Mouse (Mus musculus): ENCODE measurements around the gene Fut7. TPM values are rescaled to one million over a fixed set of nuclear protein-coding genes. Genes with fewer than 3 reads are reported as not detected.

Gene Fut7
- total RNA-seq, 1 experiment from 2014 or later = 23.6 TPM

- no peak for ATAC-seq (replicated peaks in 1 of 2; ENCODE audit: insufficient read depth in 1 of 2, low FRiP score in 2 of 2, low TSS enrichment in 1 of 2, low read depth in 1 of 2, poor library complexity in 2 of 2, severe bottlenecking in 2 of 2)
These were observed 19.6 kb downstream of the Fut7 start for GRCm38 (mm10) chr2:25442682-25443081.

GRCm38 (mm10) chr2:25450853-25451647 is 28.0 kb downstream of the Fut7 start:
- ATAC-seq (replicated peaks in 1 of 2; ENCODE audit: insufficient read depth in 1 of 2, low FRiP score in 2 of 2, low TSS enrichment in 1 of 2, low read depth in 1 of 2, poor library complexity in 2 of 2, severe bottlenecking in 2 of 2) = peak; percentile 70 to 79

GRCm38 (mm10) chr2:25452951-25453350 is 29.9 kb downstream of the Fut7 start:
- no peak for ATAC-seq (replicated peaks in 1 of 2; ENCODE audit: insufficient read depth in 1 of 2, low FRiP score in 2 of 2, low TSS enrichment in 1 of 2, low read depth in 1 of 2, poor library complexity in 2 of 2, severe bottlenecking in 2 of 2)

- ATAC-seq (replicated peaks in 1 of 2; ENCODE audit: insufficient read depth in 1 of 2, low FRiP score in 2 of 2, low TSS enrichment in 1 of 2, low read depth in 1 of 2, poor library complexity in 2 of 2, severe bottlenecking in 2 of 2) = no peak
These were observed 33.3 kb downstream of the Fut7 start, which contains the start of gene Clic3 for GRCm38 (mm10) chr2:25456205-25456953. TSS of gene Clic3 (plus strand) at chr2:25456838.

- no peak for ATAC-seq (replicated peaks in 1 of 2; ENCODE audit: insufficient read depth in 1 of 2, low FRiP score in 2 of 2, low TSS enrichment in 1 of 2, low read depth in 1 of 2, poor library complexity in 2 of 2, severe bottlenecking in 2 of 2)
These were observed 34.2 kb downstream of the Fut7 start for GRCm38 (mm10) chr2:25457022-25457896.

- no peak for ATAC-seq (replicated peaks in 1 of 2; ENCODE audit: insufficient read depth in 1 of 2, low FRiP score in 2 of 2, low TSS enrichment in 1 of 2, low read depth in 1 of 2, poor library complexity in 2 of 2, severe bottlenecking in 2 of 2)
These were observed 35.8 kb downstream of the Fut7 start for GRCm38 (mm10) chr2:25458911-25459310.

GRCm38 (mm10) chr2:25460135-25460534 is 37.1 kb downstream of the Fut7 start:
- no peak; a peak in 1 of 4 replicates for ATAC-seq (replicated peaks in 1 of 2; ENCODE audit: insufficient read depth in 1 of 2, low FRiP score in 2 of 2, low TSS enrichment in 1 of 2, low read depth in 1 of 2, poor library complexity in 2 of 2, severe bottlenecking in 2 of 2)

GRCm38 (mm10) chr2:25460551-25461309 is 37.7 kb downstream of the Fut7 start, which contains the start of gene Paxx:
TSS of gene Paxx (minus strand) at chr2:25461094.
- peak; percentile 77 to 92 for ATAC-seq (replicated peaks in 1 of 2; ENCODE audit: insufficient read depth in 1 of 2, low FRiP score in 2 of 2, low TSS enrichment in 1 of 2, low read depth in 1 of 2, poor library complexity in 2 of 2, severe bottlenecking in 2 of 2)

- no peak for ATAC-seq (replicated peaks in 1 of 2; ENCODE audit: insufficient read depth in 1 of 2, low FRiP score in 2 of 2, low TSS enrichment in 1 of 2, low read depth in 1 of 2, poor library complexity in 2 of 2, severe bottlenecking in 2 of 2)
These were observed 38.3 kb downstream of the Fut7 start for GRCm38 (mm10) chr2:25461407-25461806.

GRCm38 (mm10) chr2:25463630-25464029 is 40.6 kb downstream of the Fut7 start:
- ATAC-seq (replicated peaks in 1 of 2; ENCODE audit: insufficient read depth in 1 of 2, low FRiP score in 2 of 2, low TSS enrichment in 1 of 2, low read depth in 1 of 2, poor library complexity in 2 of 2, severe bottlenecking in 2 of 2) = no peak

- no peak for ATAC-seq (replicated peaks in 1 of 2; ENCODE audit: insufficient read depth in 1 of 2, low FRiP score in 2 of 2, low TSS enrichment in 1 of 2, low read depth in 1 of 2, poor library complexity in 2 of 2, severe bottlenecking in 2 of 2)
These were observed 42.2 kb downstream of the Fut7 start for GRCm38 (mm10) chr2:25465256-25465655.

- ATAC-seq (replicated peaks in 1 of 2; ENCODE audit: insufficient read depth in 1 of 2, low FRiP score in 2 of 2, low TSS enrichment in 1 of 2, low read depth in 1 of 2, poor library complexity in 2 of 2, severe bottlenecking in 2 of 2) = peak; percentile 76 to 84
These were observed 43.0 kb downstream of the Fut7 start for GRCm38 (mm10) chr2:25465816-25466635.

- no peak for ATAC-seq (replicated peaks in 1 of 2; ENCODE audit: insufficient read depth in 1 of 2, low FRiP score in 2 of 2, low TSS enrichment in 1 of 2, low read depth in 1 of 2, poor library complexity in 2 of 2, severe bottlenecking in 2 of 2)
These were observed 44.7 kb downstream of the Fut7 start for GRCm38 (mm10) chr2:25467606-25468303.

- ATAC-seq (replicated peaks in 1 of 2; ENCODE audit: insufficient read depth in 1 of 2, low FRiP score in 2 of 2, low TSS enrichment in 1 of 2, low read depth in 1 of 2, poor library complexity in 2 of 2, severe bottlenecking in 2 of 2) = no peak
These were observed 46.2 kb downstream of the Fut7 start for GRCm38 (mm10) chr2:25468962-25469915.

GRCm38 (mm10) chr2:25469969-25470368 is 46.9 kb downstream of the Fut7 start, which contains the start of gene Ptgds:
TSS of gene Ptgds (minus strand) at chr2:25470046.
- no peak for ATAC-seq (replicated peaks in 1 of 2; ENCODE audit: insufficient read depth in 1 of 2, low FRiP score in 2 of 2, low TSS enrichment in 1 of 2, low read depth in 1 of 2, poor library complexity in 2 of 2, severe bottlenecking in 2 of 2)
